Mouse (Mus musculus): ENCODE data around the gene Sptb. TPM values are rescaled to one million over a fixed set of nuclear protein-coding genes. Genes with fewer than 3 reads are reported as not detected.

The Sptb gene
- total RNA-seq, 2 experiments from 2014 or later, result 96.7 to 104 TPM

DNA sequence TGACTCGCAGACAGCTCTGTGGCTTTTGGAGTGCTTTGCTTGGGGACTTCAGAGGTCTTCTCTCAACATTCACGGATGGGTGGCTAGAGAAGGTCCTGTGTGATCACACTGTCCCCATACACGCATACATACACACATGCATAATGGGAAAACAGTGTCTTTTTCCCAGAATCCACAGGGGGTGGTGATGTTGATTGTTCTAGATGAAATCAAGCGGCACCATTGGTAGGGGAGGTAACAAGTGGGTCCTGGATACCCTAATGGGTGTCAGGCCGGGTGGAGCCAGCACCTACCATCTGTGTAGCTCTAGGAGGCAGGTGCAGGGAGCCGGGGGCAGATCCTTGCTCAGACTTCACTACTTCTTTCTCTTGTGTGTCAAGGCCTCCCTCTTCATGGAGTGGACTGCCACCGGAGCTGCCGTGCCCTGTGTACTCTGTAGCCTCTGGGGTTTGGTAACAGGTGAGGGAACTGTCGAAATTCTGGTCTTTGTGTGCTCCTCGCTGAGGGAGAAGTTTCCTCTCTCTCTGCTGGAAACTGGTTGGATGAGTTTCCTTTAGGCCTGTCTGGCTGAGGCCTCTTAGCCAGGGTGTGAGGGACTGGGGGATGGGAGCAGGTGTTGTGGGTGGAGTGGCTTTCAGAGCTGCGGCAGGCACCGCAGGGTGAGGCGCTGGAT is 162.8 kb downstream of the Sptb start:
- DNase-seq (ENCODE audit: extremely low spot score in 1 of 2, low spot score in 2 of 2), result no peak
- intact Hi-C loops (cut with DNase I), result loop anchor here (2.0 kb wide), 2 partner anchors 51 to 177 kb away; partner anchors contain the start of gene Zbtb1
- H3K4me3 ChIP-seq, result peak overlapping the region; percentile 36; the same call in 1 of the 2 replicates
- TF ChIP-seq CTCF (IDR thresholded peaks at IDR 0.05), result no peak
- peak overlapping the region; percentile 88 for H3K27ac ChIP-seq

DNA sequence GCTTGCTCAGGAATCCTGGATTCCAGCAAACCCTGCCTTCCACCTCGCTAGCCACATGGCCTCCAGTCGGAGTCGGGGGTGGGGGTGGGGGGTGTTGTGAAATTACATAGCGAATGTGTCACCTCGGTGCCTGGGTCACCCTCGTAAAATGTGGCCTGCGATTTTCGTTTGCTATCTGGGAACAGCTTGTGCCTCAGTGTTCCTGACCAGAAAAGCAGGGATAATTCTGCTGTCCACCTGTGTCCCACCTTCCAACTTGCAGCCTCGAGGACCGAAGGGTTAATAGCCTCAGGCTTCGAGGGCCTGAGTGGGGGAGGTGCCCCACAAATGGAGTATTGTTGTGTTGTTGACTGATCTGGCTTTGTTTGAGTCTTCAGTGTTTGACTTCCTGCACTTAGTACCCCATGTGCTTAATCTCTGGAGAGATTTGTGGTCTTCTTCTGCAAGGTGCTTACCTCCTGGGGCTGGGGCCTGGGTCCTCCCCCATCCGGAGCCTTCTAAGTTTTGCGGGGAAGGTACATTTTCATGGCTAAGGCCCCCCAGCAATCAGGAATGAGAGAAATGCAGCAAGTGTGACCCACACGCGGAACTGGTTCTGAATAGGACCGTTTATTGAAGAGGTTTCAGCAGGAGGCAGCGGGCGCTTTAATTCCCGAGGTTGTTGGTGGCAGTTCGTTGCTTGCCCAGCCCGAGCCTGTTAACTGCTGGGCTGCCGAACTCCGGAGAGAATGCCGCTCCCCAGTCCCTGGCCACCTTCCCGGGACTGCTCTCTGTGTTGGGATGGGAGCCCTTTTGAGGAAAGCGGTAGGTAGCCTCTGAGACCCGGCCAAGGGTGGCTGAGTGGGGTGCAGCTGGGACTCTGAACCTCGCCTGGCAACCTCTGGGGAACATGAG is 163.7 kb downstream of the Sptb start:
- no peak for DNase-seq (ENCODE audit: extremely low spot score in 1 of 2, low spot score in 2 of 2)
- H3K27ac ChIP-seq, result peak overlapping the region; percentile 88
- no peak for TF ChIP-seq CTCF (IDR thresholded peaks at IDR 0.05)
- intact Hi-C loops (cut with DNase I), result loop anchor here (1.0 to 2.0 kb wide), 3 partner anchors 48 to 176 kb away; partner anchors contain the start of gene Zbtb1
- peak overlapping the region; percentile 36 for H3K4me3 ChIP-seq

DNA sequence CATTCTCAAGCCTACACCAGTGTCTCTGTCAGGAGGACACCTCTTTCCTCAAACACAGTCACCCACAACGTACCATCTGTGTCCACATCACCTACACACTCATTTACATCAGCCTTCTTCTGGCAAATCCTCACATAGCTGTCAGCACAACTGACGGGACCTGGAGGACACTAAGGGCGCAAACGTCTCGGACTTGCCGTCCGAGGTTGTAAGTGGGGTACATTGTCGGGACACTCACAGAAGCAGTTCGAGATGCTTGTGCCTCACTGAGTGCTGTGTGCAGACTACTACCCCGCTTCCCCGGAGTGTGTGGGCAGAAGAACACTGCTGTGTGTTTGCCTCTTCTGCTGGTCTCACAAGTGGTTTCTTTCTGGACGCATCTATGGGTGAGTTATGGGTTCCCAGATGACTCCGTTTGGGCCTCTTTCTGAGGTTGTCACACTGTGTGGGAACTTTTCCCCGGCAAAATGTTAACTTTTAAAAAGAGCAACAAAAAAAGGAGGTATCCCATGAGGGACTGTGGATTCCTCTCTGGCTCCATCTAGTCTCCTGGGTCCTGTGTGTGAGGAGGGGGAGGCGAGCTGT is 164.5 kb downstream of the Sptb start:
- Histone ChIP-seq H3K4me3 (no peak overlapping the region; the same call in 1 of the 2 replicates), H3K27ac (peak overlapping the region; percentile 88)
- peak in 1 of 2 experiments; percentile 39 for DNase-seq (ENCODE audit: extremely low spot score in 1 of 2, low spot score in 2 of 2)
- intact Hi-C loops (cut with DNase I), result loop anchor here (1.0 to 2.0 kb wide), 3 partner anchors 48 to 175 kb away; partner anchors contain the start of gene Zbtb1
- TF ChIP-seq CTCF (IDR thresholded peaks at IDR 0.05), result no peak

DNA sequence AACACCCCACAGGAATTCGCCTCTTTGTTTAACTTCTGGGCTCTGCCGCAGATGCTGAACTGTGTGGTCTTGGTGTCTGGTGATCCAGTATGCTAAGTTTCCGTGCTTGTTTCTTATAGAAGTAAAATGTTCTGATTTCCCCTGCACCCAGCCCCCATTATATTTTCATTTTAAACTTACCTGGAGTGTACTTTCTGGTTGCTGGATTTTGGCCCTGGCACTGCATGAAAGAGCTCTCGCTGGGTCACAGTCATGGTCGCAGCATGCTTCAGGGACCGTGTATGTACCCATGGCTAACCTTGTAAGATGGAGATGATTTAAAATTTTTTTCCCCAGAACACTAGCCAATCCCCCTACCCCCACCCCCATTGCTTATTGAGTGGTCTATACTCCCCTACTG is 168.5 kb downstream of the Sptb start:
- intact Hi-C loops (cut with DNase I), result no loop called here
- no peak overlapping the region for H3K27ac ChIP-seq
- no peak overlapping the region for H3K4me3 ChIP-seq
- no peak for DNase-seq (ENCODE audit: extremely low spot score in 1 of 2, low spot score in 2 of 2)
- no peak for TF ChIP-seq CTCF (IDR thresholded peaks at IDR 0.05)

DNA sequence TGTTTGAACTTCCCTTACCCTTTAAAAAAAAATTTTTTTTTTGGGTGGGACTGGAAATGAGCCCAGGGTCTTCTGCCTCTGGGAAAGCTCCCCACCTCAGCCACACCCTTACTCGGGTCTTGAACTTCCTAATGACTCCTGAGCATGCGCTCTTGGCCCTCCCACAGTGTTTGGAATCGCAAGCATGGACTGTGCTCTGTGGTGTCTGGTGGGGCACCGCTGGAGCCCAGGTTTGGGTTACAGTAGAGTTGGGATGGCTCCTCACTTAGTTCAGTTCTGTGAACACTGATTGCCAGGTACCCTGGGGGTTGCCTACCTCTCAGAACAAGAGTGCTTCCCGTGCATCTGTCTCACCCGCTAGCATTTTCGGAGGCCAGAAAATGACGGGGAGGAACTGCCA is 168.9 kb downstream of the Sptb start:
- intact Hi-C loops (cut with DNase I), result no loop called here
- no peak for DNase-seq (ENCODE audit: extremely low spot score in 1 of 2, low spot score in 2 of 2)
- Histone ChIP-seq H3K4me3 (no peak overlapping the region), H3K27ac (no peak overlapping the region)
- no peak for TF ChIP-seq CTCF (IDR thresholded peaks at IDR 0.05)

DNA sequence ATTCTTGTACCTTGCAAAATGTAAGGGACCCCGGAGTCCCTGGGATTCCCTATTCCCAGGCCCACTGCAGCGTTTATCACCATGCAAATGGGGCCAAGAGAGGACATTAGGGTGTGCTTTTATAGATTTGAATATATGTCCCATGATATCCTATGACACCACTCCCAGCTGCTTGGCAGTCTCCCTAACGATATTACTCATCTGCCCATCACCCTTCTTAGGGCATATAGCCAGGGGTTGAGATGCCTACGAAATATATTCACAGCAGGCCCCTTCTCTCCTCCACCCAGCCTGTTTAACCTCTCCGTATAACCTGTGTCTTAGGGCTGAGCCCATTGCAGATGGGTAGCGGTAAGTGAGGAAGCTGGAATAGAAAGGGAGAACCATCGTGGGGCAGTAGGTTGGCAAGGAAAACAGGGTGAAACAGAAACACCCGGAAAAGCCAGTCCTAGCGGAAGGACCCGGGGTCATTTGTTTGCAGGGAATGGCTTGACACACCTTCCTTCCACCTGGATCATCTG is 169.6 kb downstream of the Sptb start:
- TF ChIP-seq CTCF (IDR thresholded peaks at IDR 0.05), result no peak
- intact Hi-C loops (cut with DNase I), result no loop called here
- Histone ChIP-seq H3K27ac (no peak overlapping the region), H3K4me3 (no peak overlapping the region)
- DNase-seq (ENCODE audit: extremely low spot score in 1 of 2, low spot score in 2 of 2), result no peak

DNA sequence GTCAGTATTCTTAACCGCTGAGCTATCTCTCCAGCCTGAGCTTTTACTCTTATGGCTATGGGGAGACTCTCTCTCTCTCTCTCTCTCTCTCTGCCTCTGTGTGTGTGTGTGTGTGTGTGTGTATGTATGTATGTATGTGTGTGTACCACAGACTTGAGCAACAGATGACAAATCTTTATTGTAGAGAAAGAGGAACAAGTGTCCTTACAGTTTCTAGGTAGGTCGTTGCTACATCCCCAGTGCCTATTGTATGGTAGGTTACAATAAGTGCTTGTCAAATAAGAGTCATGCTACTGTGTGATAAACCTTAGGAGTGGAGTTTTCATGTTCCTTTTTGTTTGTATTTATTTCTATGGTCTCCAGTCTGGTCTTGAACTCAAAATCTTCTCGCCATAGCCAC is 170.2 kb downstream of the Sptb start:
- no peak for TF ChIP-seq CTCF (IDR thresholded peaks at IDR 0.05)
- no peak for DNase-seq (ENCODE audit: extremely low spot score in 1 of 2, low spot score in 2 of 2)
- Histone ChIP-seq H3K27ac (no peak overlapping the region), H3K4me3 (no peak overlapping the region)
- intact Hi-C loops (cut with DNase I), result no loop called here

DNA sequence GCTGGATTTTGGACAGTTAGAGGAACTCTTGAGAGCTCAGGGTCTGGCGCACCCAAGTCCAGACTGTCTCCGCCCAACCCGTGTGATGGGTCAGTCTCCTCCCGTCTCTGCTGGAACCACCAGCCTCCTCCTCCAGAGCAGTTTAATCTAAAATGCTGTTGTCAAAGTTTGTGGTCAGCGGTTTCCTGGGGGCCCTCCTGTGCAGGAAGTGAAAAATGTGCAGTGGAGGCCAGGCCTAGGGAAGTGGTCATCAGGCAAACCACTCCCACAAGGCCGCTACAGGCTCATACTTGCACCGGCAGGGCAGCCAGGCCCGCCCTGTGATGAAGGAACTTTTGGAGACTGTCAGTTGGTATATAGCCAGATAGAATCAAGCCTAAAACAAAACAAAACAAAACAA is 172.9 kb downstream of the Sptb start:
- intact Hi-C loops (cut with DNase I), result no loop called here
- Histone ChIP-seq H3K4me3 (no peak overlapping the region), H3K27ac (no peak overlapping the region)
- DNase-seq (ENCODE audit: extremely low spot score in 1 of 2, low spot score in 2 of 2), result no peak
- no peak for TF ChIP-seq CTCF (IDR thresholded peaks at IDR 0.05)

DNA sequence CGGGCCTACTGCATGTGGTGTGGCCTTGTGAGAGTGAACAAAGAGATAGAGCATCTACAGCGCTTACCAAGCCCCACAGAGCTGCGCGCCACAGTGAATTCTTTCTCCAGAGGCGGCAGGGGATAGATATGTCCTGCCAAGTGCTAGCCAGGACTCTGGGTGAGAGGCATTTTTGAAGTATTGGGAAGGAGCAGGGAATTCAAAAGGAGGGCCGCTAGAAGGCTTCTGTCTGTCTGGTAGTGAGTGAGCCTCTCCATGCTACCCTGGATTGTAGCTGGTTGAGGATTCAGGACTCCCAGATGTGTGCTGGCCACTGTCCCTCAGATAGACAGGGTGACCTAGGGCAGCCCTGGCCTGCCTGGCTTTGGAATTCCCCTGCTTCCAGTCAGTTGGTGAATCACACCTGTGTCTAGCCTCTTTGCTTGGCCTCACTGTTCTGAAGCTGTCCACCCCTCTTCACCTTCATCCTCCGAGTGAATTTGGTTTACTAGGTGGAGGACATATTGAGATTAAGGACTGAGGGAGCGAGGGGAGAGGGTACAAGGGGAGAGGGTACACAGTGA is 173.7 kb downstream of the Sptb start:
- DNase-seq (ENCODE audit: extremely low spot score in 1 of 2, low spot score in 2 of 2), result no peak
- intact Hi-C loops (cut with DNase I), result no loop called here
- no peak for TF ChIP-seq CTCF (IDR thresholded peaks at IDR 0.05)
- Histone ChIP-seq H3K4me3 (no peak overlapping the region), H3K27ac (no peak overlapping the region; the same call in 1 of the 2 replicates)

DNA sequence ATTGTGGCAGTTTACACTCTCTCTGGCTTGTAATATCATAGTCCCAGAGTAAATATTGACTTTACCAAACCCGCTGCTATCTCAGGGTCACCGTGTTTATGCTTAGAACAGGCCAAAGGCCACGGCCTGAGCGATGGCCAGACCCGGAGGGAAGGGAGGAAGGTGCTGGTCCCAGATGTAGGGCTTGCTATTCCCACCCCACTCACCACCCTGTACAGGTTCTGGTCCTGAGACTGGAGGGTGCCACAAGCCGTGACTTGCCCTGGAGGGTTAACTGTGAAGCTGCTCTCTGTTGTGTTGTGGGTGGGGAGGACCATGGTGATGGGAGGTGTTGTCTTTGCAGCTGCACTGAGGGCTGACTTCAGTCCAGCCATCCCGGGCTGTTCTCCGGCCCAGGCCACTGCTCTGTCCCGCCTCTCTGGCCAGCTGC is 174.9 kb downstream of the Sptb start:
- TF ChIP-seq CTCF (IDR thresholded peaks at IDR 0.05), result no peak
- H3K27ac ChIP-seq, result peak overlapping the region; percentile 67
- H3K4me3 ChIP-seq, result peak overlapping the region; percentile 69; the same call in 1 of the 2 replicates
- no peak for DNase-seq (ENCODE audit: extremely low spot score in 1 of 2, low spot score in 2 of 2)
- intact Hi-C loops (cut with DNase I), result no loop called here

DNA sequence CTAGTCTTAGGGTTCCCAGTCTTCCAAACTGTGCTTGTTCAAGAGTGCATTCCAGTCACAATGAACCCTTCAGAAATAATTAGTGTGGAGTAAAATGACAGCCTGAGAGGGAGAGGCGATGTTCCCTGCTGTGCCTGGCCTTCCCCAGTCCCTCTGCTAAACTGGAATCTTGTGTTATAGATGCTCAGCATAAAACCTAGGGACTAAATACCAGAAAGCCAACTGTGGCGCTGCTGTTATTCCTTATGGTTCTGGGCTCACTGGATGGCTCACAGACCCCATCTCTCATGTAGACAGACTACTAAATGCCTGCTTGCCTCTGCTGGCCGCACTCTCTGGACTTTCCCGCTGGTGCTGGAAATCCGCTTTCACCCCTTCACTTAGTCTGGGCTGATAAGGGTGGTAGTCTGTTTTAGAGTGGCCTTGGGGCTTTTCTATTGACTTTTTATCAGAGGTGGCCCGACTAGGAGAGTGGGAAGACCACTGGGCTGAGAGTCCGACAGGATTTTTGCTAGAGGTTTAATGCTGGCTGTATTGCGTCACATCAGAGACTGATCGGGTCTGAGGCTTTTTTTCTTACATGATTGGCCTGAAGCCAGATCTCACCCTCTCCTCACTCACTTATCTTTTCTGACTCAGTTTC is 175.6 kb downstream of the Sptb start:
- no peak for TF ChIP-seq CTCF (IDR thresholded peaks at IDR 0.05)
- intact Hi-C loops (cut with DNase I), result no loop called here
- DNase-seq (ENCODE audit: extremely low spot score in 1 of 2, low spot score in 2 of 2), result no peak
- Histone ChIP-seq H3K27ac (peak overlapping the region; percentile 67), H3K4me3 (peak overlapping the region; percentile 69)
